In genomic region chr12:86241604-86242536, GRCm38 (mm10) we compare ENCODE assay signal across 8 mouse cellular contexts. TPM values are rescaled to one million over a fixed set of nuclear protein-coding genes. Genes with fewer than 3 reads are reported as not detected.
DNase-seq lines count a peak whose midpoint lies in the region; ATAC-seq and TF ChIP-seq lines count a peak whose summit lies in the region.

TSS of gene Gpatch2l (plus strand) at chr12:86241858.

- no peak for TF ChIP-seq CTCF in bone marrow macrophage, adult 2 months (IDR thresholded peaks at IDR 0.05; ENCODE audit: low read depth, low read length)
- TF ChIP-seq CTCF in embryonic fibroblast, embryonic 13.5 days (IDR thresholded peaks at IDR 0.05; ENCODE audit: borderline replicate concordance, insufficient read depth, low read length), result no peak

- peak; percentile 99 for ATAC-seq in kidney, embryonic 14.5 days (ENCODE audit: low FRiP score, low TSS enrichment)
- peak; percentile 98 for ATAC-seq in limb, embryonic 15.5 days (ENCODE audit: insufficient number of reproducible peaks, low FRiP score, low TSS enrichment, low read depth)

- H3K36me3 ChIP-seq in kidney, embryonic 14.5 days (ENCODE audit: control insufficient read depth, insufficient read depth, low read length), result peaks cover 15% of the 10 kb centered on the region
- peaks cover 22% of the 10 kb centered on the region for H3K36me3 ChIP-seq in limb, embryonic 15.5 days

- peak within 1 kb of the TSS; percentile 94 for H3K4me3 ChIP-seq in bone marrow macrophage, adult 2 months (ENCODE audit: insufficient read depth, low read length)
- H3K4me3 ChIP-seq in embryonic fibroblast, embryonic 13.5 days (ENCODE audit: insufficient read depth, low read length), result peak within 1 kb of the TSS; percentile 95
- peak within 1 kb of the TSS; percentile 81 for H3K4me3 ChIP-seq in kidney, embryonic 14.5 days (ENCODE audit: low read length)
- H3K4me3 ChIP-seq in limb, embryonic 15.5 days, result peak within 1 kb of the TSS; percentile 76

- TF ChIP-seq POLR2A in bone marrow macrophage, adult 2 months (IDR thresholded peaks at IDR 0.05; ENCODE audit: borderline replicate concordance, low read depth, low read length), result no peak
- TF ChIP-seq POLR2A in embryonic fibroblast, embryonic 13.5 days (IDR thresholded peaks at IDR 0.05; ENCODE audit: low read depth, low read length), result peak; percentile 81

- no peaks in the 10 kb centered on the region for H3K27me3 ChIP-seq in kidney, embryonic 14.5 days (ENCODE audit: control insufficient read depth, insufficient read depth, low read length)
- H3K27me3 ChIP-seq in limb, embryonic 15.5 days, result no peaks in the 10 kb centered on the region

- peak; percentile 98 for DNase-seq in A20 (ENCODE audit: low read depth, low spot score)
- DNase-seq in heart, adult 9 months (ENCODE audit: low spot score in 2 of 2), result peak; percentile 97 to 98
- peak; percentile 97 to 98 for DNase-seq in monocyte, adult 2 months (ENCODE audit: low read depth in 1 of 2, low spot score in 2 of 2)
- peak; percentile 97 to 98 for DNase-seq in spleen, postnatal 36 days (ENCODE audit: low spot score in 2 of 2)

- peak within 1 kb of the TSS; percentile 94 for H3K27ac ChIP-seq in bone marrow macrophage, adult 2 months (ENCODE audit: insufficient read depth, low read depth, low read length)
- H3K27ac ChIP-seq in embryonic fibroblast, embryonic 13.5 days (ENCODE audit: insufficient read depth, low read length), result peak within 1 kb of the TSS; percentile 49; the same call in 1 of the 2 replicates
- peak within 1 kb of the TSS; percentile 66 for H3K27ac ChIP-seq in kidney, embryonic 14.5 days (ENCODE audit: low read depth, low read length)
- H3K27ac ChIP-seq in limb, embryonic 15.5 days, result peak within 1 kb of the TSS; percentile 78

- H3K9me3 ChIP-seq in kidney, embryonic 14.5 days (ENCODE audit: control insufficient read depth, low read length), result no peaks in the 10 kb centered on the region
- no peaks in the 10 kb centered on the region for H3K9me3 ChIP-seq in limb, embryonic 15.5 days

- H3K9ac ChIP-seq in kidney, embryonic 14.5 days (ENCODE audit: low read depth, low read length), result peak within 1 kb of the TSS; percentile 85
- H3K9ac ChIP-seq in limb, embryonic 15.5 days, result peak within 1 kb of the TSS; percentile 71

- peaks cover 17% of the 10 kb centered on the region for H3K4me1 ChIP-seq in bone marrow macrophage, adult 2 months (ENCODE audit: control insufficient read depth, insufficient read depth, low read length)
- H3K4me1 ChIP-seq in embryonic fibroblast, embryonic 13.5 days (ENCODE audit: control insufficient read depth, insufficient read depth, low read length), result peaks cover 6% of the 10 kb centered on the region
- peaks cover 7% of the 10 kb centered on the region for H3K4me1 ChIP-seq in kidney, embryonic 14.5 days (ENCODE audit: control insufficient read depth, insufficient read depth, low read length)
- H3K4me1 ChIP-seq in limb, embryonic 15.5 days, result peaks cover 21% of the 10 kb centered on the region

- H3K4me2 ChIP-seq in kidney, embryonic 14.5 days (replicated peaks; ENCODE audit: low read depth, low read length), result peak within 1 kb of the TSS; percentile 89
- peak within 1 kb of the TSS; percentile 76 for H3K4me2 ChIP-seq in limb, embryonic 15.5 days

- WGBS in kidney, embryonic 14.5 days, result 1% methylated on average over 57 of the region's 58 CpGs
- 1% methylated on average over 58 of the region's 58 CpGs for WGBS in limb, embryonic 15.5 days

RNA-seq across cellular contexts. Expression of gene Gpatch2l, which starts in this region (rescaled TPM):
- 23.4 and 27.0 TPM in 2 replicates for polyA plus RNA-seq in bone marrow macrophage, adult 2 months (2012; ENCODE audit: insufficient read depth, insufficient read length, missing spikeins)
- 20.9 and 21.2 TPM in 2 replicates for polyA plus RNA-seq in embryonic fibroblast, embryonic 13.5 days (2011; ENCODE audit: insufficient read length, low read depth, missing spikeins)
- polyA plus RNA-seq in kidney, embryonic 14.5 days (2014; fragmentation: Nextera tagmentation; extraction: Ambion mirVana), result 6.5 and 14.9 TPM in 2 replicates
- polyA plus RNA-seq in limb, embryonic 15.5 days (2015; fragmentation: Nextera tagmentation; extraction: Ambion mirVana), result 17.2 and 18.1 TPM in 2 replicates

Comparison
In these comparisons a context has a peak if more than half of its experiments do, and no peak if none do; other contexts are left out.
1. Peak in every context shown above with its lines: DNase-seq, ATAC-seq, H3K4me3 ChIP-seq and H3K27ac ChIP-seq.